Mouse (Mus musculus): ENCODE results near the gene Gm20388. TPM values are rescaled to one million over a fixed set of nuclear protein-coding genes. Genes with fewer than 3 reads are reported as not detected.
A peak's percentile ranks its signal among the peaks of the same experiment; 100 is the strongest.

Gene Gm20388
- total RNA-seq, 1 experiment = 27.0 TPM

GRCm38 (mm10) chr8:120525135-120525534 is 614.5 kb downstream of the Gm20388 start:
- no peak for DNase-seq (ENCODE audit: low read depth, low spot score)
- in situ Hi-C loops (cut with MboI; ENCODE audit: low sequenced_read_pairs in 2 of 2, unreplicated experiment in 2 of 2) = loop anchor here in 1 of 2 experiments (10.0 kb wide), 1 partner anchor 120 kb away; no protein-coding TSS in a partner anchor
- TF ChIP-seq ZNF384 (IDR thresholded peaks at IDR 0.05; ENCODE audit: low read depth, low read length) = no peak
- no peak for TF ChIP-seq CHD2 (IDR thresholded peaks at IDR 0.05; ENCODE audit: low read depth, low read length)
- no peak for TF ChIP-seq MAFK (IDR thresholded peaks at IDR 0.05; ENCODE audit: insufficient read depth, low read depth, low read length)
- TF ChIP-seq HCFC1 (IDR thresholded peaks at IDR 0.05; ENCODE audit: borderline replicate concordance, insufficient read depth, low read length) = no peak
- TF ChIP-seq ZC3H11A (IDR thresholded peaks at IDR 0.05; ENCODE audit: borderline replicate concordance, low read depth, low read length) = no peak
- no peak overlapping the region for H3K4me3 ChIP-seq (ENCODE audit: insufficient read depth in 1 of 2, low read depth in 1 of 2, low read length in 2 of 2, poor library complexity in 1 of 2, severe bottlenecking in 1 of 2)
- H3K4me1 ChIP-seq (ENCODE audit: control insufficient read depth in 2 of 2, insufficient read depth in 2 of 2, low read length in 2 of 2, poor library complexity in 1 of 2) = peaks cover 16 to 56% of the 10 kb centered on the region in 2 experiments
- no peak overlapping the region for H3K27ac ChIP-seq (ENCODE audit: insufficient read depth, low read depth, low read length, poor library complexity, severe bottlenecking)
- H3K9ac ChIP-seq (ENCODE audit: insufficient read depth, low read depth, low read length, poor library complexity, severe bottlenecking) = no peak overlapping the region
- H3K9me3 ChIP-seq (ENCODE audit: control insufficient read depth, insufficient read depth, low read depth, low read length) = no peaks in the 10 kb centered on the region
- H3K36me3 ChIP-seq (ENCODE audit: control insufficient read depth, insufficient read depth, low read length, poor library complexity, severe bottlenecking) = no peaks in the 10 kb centered on the region

GRCm38 (mm10) chr8:120525832-120526231 is 615.2 kb downstream of the Gm20388 start:
- H3K27ac ChIP-seq (ENCODE audit: insufficient read depth, low read depth, low read length, poor library complexity, severe bottlenecking) = no peak overlapping the region
- H3K4me3 ChIP-seq (ENCODE audit: insufficient read depth in 1 of 2, low read depth in 1 of 2, low read length in 2 of 2, poor library complexity in 1 of 2, severe bottlenecking in 1 of 2) = no peak overlapping the region
- H3K4me1 ChIP-seq (ENCODE audit: control insufficient read depth in 2 of 2, insufficient read depth in 2 of 2, low read length in 2 of 2, poor library complexity in 1 of 2) = peaks cover 12 to 50% of the 10 kb centered on the region in 2 experiments
- no peaks in the 10 kb centered on the region for H3K9me3 ChIP-seq (ENCODE audit: control insufficient read depth, insufficient read depth, low read depth, low read length)
- H3K9ac ChIP-seq (ENCODE audit: insufficient read depth, low read depth, low read length, poor library complexity, severe bottlenecking) = 0 out of 2 replicates have a peak overlapping the region, but pooled peaks have one; percentile 7
- no peak for DNase-seq (ENCODE audit: low read depth, low spot score)
- H3K36me3 ChIP-seq (ENCODE audit: control insufficient read depth, insufficient read depth, low read length, poor library complexity, severe bottlenecking) = no peaks in the 10 kb centered on the region
- in situ Hi-C loops (cut with MboI; ENCODE audit: low sequenced_read_pairs in 2 of 2, unreplicated experiment in 2 of 2) = loop anchor here in 1 of 2 experiments (10.0 kb wide), 1 partner anchor 121 kb away; no protein-coding TSS in a partner anchor
- no peak for TF ChIP-seq ZNF384 (IDR thresholded peaks at IDR 0.05; ENCODE audit: low read depth, low read length)
- no peak for TF ChIP-seq CHD2 (IDR thresholded peaks at IDR 0.05; ENCODE audit: low read depth, low read length)
- TF ChIP-seq ZC3H11A (IDR thresholded peaks at IDR 0.05; ENCODE audit: borderline replicate concordance, low read depth, low read length) = no peak
- TF ChIP-seq MAFK (IDR thresholded peaks at IDR 0.05; ENCODE audit: insufficient read depth, low read depth, low read length) = no peak
- TF ChIP-seq HCFC1 (IDR thresholded peaks at IDR 0.05; ENCODE audit: borderline replicate concordance, insufficient read depth, low read length) = no peak

GRCm38 (mm10) chr8:120526577-120526976 is 615.9 kb downstream of the Gm20388 start:
- H3K9me3 ChIP-seq (ENCODE audit: control insufficient read depth, insufficient read depth, low read depth, low read length) = no peaks in the 10 kb centered on the region
- H3K27ac ChIP-seq (ENCODE audit: insufficient read depth, low read depth, low read length, poor library complexity, severe bottlenecking) = no peak overlapping the region
- no peaks in the 10 kb centered on the region for H3K36me3 ChIP-seq (ENCODE audit: control insufficient read depth, insufficient read depth, low read length, poor library complexity, severe bottlenecking)
- H3K4me3 ChIP-seq (ENCODE audit: insufficient read depth in 1 of 2, low read depth in 1 of 2, low read length in 2 of 2, poor library complexity in 1 of 2, severe bottlenecking in 1 of 2) = no peak overlapping the region
- TF ChIP-seq ZC3H11A (IDR thresholded peaks at IDR 0.05; ENCODE audit: borderline replicate concordance, low read depth, low read length) (no peak), HCFC1 (IDR thresholded peaks at IDR 0.05; ENCODE audit: borderline replicate concordance, insufficient read depth, low read length) (no peak), ZNF384 (IDR thresholded peaks at IDR 0.05; ENCODE audit: low read depth, low read length) (no peak), MAFK (IDR thresholded peaks at IDR 0.05; ENCODE audit: insufficient read depth, low read depth, low read length) (no peak), CHD2 (IDR thresholded peaks at IDR 0.05; ENCODE audit: low read depth, low read length) (no peak)
- DNase-seq (ENCODE audit: low read depth, low spot score) = no peak
- peaks cover 15 to 53% of the 10 kb centered on the region in 2 experiments for H3K4me1 ChIP-seq (ENCODE audit: control insufficient read depth in 2 of 2, insufficient read depth in 2 of 2, low read length in 2 of 2, poor library complexity in 1 of 2)
- H3K9ac ChIP-seq (ENCODE audit: insufficient read depth, low read depth, low read length, poor library complexity, severe bottlenecking) = no peak overlapping the region; the same call in 1 of the 2 replicates
- in situ Hi-C loops (cut with MboI; ENCODE audit: low sequenced_read_pairs in 2 of 2, unreplicated experiment in 2 of 2) = loop anchor here in 1 of 2 experiments (10.0 kb wide), 1 partner anchor 122 kb away; no protein-coding TSS in a partner anchor

- peak overlapping the region; percentile 81 for H3K27ac ChIP-seq (ENCODE audit: insufficient read depth, low read depth, low read length, poor library complexity, severe bottlenecking)
- peak overlapping the region in 1 of 2 experiments; percentile 6; a peak in 1 of 4 replicates for H3K4me3 ChIP-seq (ENCODE audit: insufficient read depth in 1 of 2, low read depth in 1 of 2, low read length in 2 of 2, poor library complexity in 1 of 2, severe bottlenecking in 1 of 2)
- peak; percentile 51 for DNase-seq (ENCODE audit: low read depth, low spot score)
- peaks cover 19 to 59% of the 10 kb centered on the region in 2 experiments for H3K4me1 ChIP-seq (ENCODE audit: control insufficient read depth in 2 of 2, insufficient read depth in 2 of 2, low read length in 2 of 2, poor library complexity in 1 of 2)
- no peak for TF ChIP-seq ZNF384 (IDR thresholded peaks at IDR 0.05; ENCODE audit: low read depth, low read length)
- TF ChIP-seq CHD2 (IDR thresholded peaks at IDR 0.05; ENCODE audit: low read depth, low read length) = no peak
- no peak for TF ChIP-seq MAFK (IDR thresholded peaks at IDR 0.05; ENCODE audit: insufficient read depth, low read depth, low read length)
- H3K9ac ChIP-seq (ENCODE audit: insufficient read depth, low read depth, low read length, poor library complexity, severe bottlenecking) = peak overlapping the region; percentile 25; the same call in 1 of the 2 replicates
- no peaks in the 10 kb centered on the region for H3K9me3 ChIP-seq (ENCODE audit: control insufficient read depth, insufficient read depth, low read depth, low read length)
- in situ Hi-C loops (cut with MboI; ENCODE audit: low sequenced_read_pairs in 2 of 2, unreplicated experiment in 2 of 2) = loop anchor here in 1 of 2 experiments (10.0 kb wide), 1 partner anchor 124 kb away; no protein-coding TSS in a partner anchor
- no peaks in the 10 kb centered on the region for H3K36me3 ChIP-seq (ENCODE audit: control insufficient read depth, insufficient read depth, low read length, poor library complexity, severe bottlenecking)
Measured at GRCm38 (mm10) chr8:120528332-120528731, 617.7 kb downstream of the Gm20388 start.
